Mouse (Mus musculus) intestine, embryonic 16.5 days (tissue): ENCODE results near the gene Raver2. TPM values are rescaled to one million over a fixed set of nuclear protein-coding genes. Genes with fewer than 3 reads are reported as not detected.

Experiments used
- ATAC-seq: fragments of 200-750 bp; cut with Nextera tagmentation; 2 replicates; pipeline ENCODE4 v1.8.0; 2017; ENCODE audit warnings: moderate TSS enrichment, moderate library complexity
- H3K27ac ChIP-seq: fragments of 300-500 bp; sonication (generic); 2 replicates; pipeline ENCODE4 v1.5.1; 2014; ENCODE audit warnings: mild to moderate bottlenecking, low read length
- H3K27me3 ChIP-seq: fragments of 300-500 bp; sonication (generic); replicated peaks from 2 replicates; pipeline ENCODE4 v1.6.1; 2014; ENCODE audit warnings: low read length, control low read depth, mixed read lengths; ENCODE audit not compliant: control insufficient read depth, insufficient read depth
- H3K36me3 ChIP-seq: fragments of 300-500 bp; sonication (generic); 2 replicates; pipeline ENCODE4 v1.6.1; 2014; ENCODE audit warnings: low read length, control low read depth; ENCODE audit not compliant: control insufficient read depth, insufficient read depth
- H3K4me1 ChIP-seq: fragments of 300-500 bp; sonication (generic); 2 replicates; pipeline ENCODE4 v1.6.1; 2014; ENCODE audit warnings: low read length, control low read depth, mixed read lengths; ENCODE audit not compliant: control insufficient read depth, insufficient read depth
- H3K4me2 ChIP-seq: fragments of 300-500 bp; sonication (generic); 2 replicates; pipeline ENCODE4 v1.6.1; 2014; ENCODE audit warnings: low read depth, low read length, control low read depth
- H3K4me3 ChIP-seq: fragments of 300-500 bp; sonication (generic); 2 replicates; pipeline ENCODE4 v1.5.1; 2014; ENCODE audit warnings: mild to moderate bottlenecking, low read length
- H3K9ac ChIP-seq: fragments of 300-500 bp; sonication (generic); 2 replicates; pipeline ENCODE4 v1.6.1; 2014; ENCODE audit warnings: low read depth, low read length
- H3K9me3 ChIP-seq: fragments of 300-500 bp; sonication (generic); 2 replicates; pipeline ENCODE4 v1.6.1; 2016; ENCODE audit warnings: low read length, control low read depth; ENCODE audit not compliant: control insufficient read depth
- WGBS: fragments of 180-500 bp; shearing (Covaris S2); extraction: QIAGEN DNeasy Blood & Tissue Kit; methylation state at CpG from one replicate; pipeline ENCODE4 v1.1.7; 2014; 5-methylcytosine and 5-hydroxymethylcytosine counted together
- polyA plus RNA-seq: library from polyadenylated mRNA; unstranded; fragments of >200 nt; fragmentation: Nextera tagmentation; extraction: Ambion mirVana; gene quantifications from 2 replicates; pipeline ENCODE4 v1.2.1, GENCODE M21; 2015

The Raver2 gene
- polyA plus RNA-seq, 1 experiment from 2014 or later, result 4.6 TPM

- H3K4me2 ChIP-seq, result no peak overlapping the region
- peaks cover 16% of the 10 kb centered on the region for H3K36me3 ChIP-seq
- H3K9me3 ChIP-seq, result no peaks in the 10 kb centered on the region
- no peak overlapping the region for H3K27ac ChIP-seq
- H3K4me3 ChIP-seq, result no peak overlapping the region
- no peak for ATAC-seq
- 55% methylated on average over 3 of the region's 3 CpGs for WGBS
- H3K4me1 ChIP-seq, result no peaks in the 10 kb centered on the region
- H3K27me3 ChIP-seq, result no peaks in the 10 kb centered on the region
- H3K9ac ChIP-seq, result no peak overlapping the region
Measured at GRCm38 (mm10) chr4:101177796-101178195, 109.0 kb downstream of the Raver2 start.

- H3K4me3 ChIP-seq, result no peak overlapping the region
- 72% methylated on average over 5 of the region's 5 CpGs for WGBS
- H3K9me3 ChIP-seq, result no peaks in the 10 kb centered on the region
- ATAC-seq, result no peak
- no peak overlapping the region for H3K9ac ChIP-seq
- H3K27ac ChIP-seq, result no peak overlapping the region
- no peaks in the 10 kb centered on the region for H3K4me1 ChIP-seq
- H3K27me3 ChIP-seq, result no peaks in the 10 kb centered on the region
- no peak overlapping the region for H3K4me2 ChIP-seq
- H3K36me3 ChIP-seq, result peaks cover 15% of the 10 kb centered on the region
Measured at GRCm38 (mm10) chr4:101179076-101179475, 110.3 kb downstream of the Raver2 start.

GRCm38 (mm10) chr4:101179836-101180235 is 111.1 kb downstream of the Raver2 start:
- peaks cover 13% of the 10 kb centered on the region for H3K36me3 ChIP-seq
- no peak for ATAC-seq
- no peaks in the 10 kb centered on the region for H3K4me1 ChIP-seq
- no peak overlapping the region for H3K27ac ChIP-seq
- no peak overlapping the region for H3K9ac ChIP-seq
- no peak overlapping the region for H3K4me3 ChIP-seq
- H3K4me2 ChIP-seq, result no peak overlapping the region
- 73% methylated on average over 6 of the region's 6 CpGs for WGBS
- no peaks in the 10 kb centered on the region for H3K9me3 ChIP-seq
- H3K27me3 ChIP-seq, result no peaks in the 10 kb centered on the region

GRCm38 (mm10) chr4:101180681-101181080 is 111.9 kb downstream of the Raver2 start:
- H3K36me3 ChIP-seq, result 0 out of 2 replicates have a peak, but pooled peaks cover 7% of the 10 kb centered on the region

GRCm38 (mm10) chr4:101182603-101183011 is 113.8 kb downstream of the Raver2 start:
- H3K9me3 ChIP-seq, result no peaks in the 10 kb centered on the region
- 0 out of 2 replicates have a peak, but pooled peaks cover 5% of the 10 kb centered on the region for H3K4me1 ChIP-seq
- H3K27ac ChIP-seq, result peak overlapping the region; percentile 55; the same call in 1 of the 2 replicates
- no peaks in the 10 kb centered on the region for H3K27me3 ChIP-seq
- 0 out of 2 replicates have a peak, but pooled peaks cover 5% of the 10 kb centered on the region for H3K36me3 ChIP-seq
- H3K9ac ChIP-seq, result no peak overlapping the region
- no peak overlapping the region for H3K4me2 ChIP-seq
- ATAC-seq, result peak; percentile 58
- no peak overlapping the region for H3K4me3 ChIP-seq
- WGBS, result 48% methylated on average over 9 of the region's 9 CpGs

More at GRCm38 (mm10) chr4:101180681-101181080, 111.9 kb downstream of the Raver2 start:
- Histone ChIP-seq H3K4me1 (no peaks in the 10 kb centered on the region), H3K9me3 (no peaks in the 10 kb centered on the region), H3K9ac (no peak overlapping the region), H3K4me3 (no peak overlapping the region), H3K27me3 (no peaks in the 10 kb centered on the region), H3K4me2 (no peak overlapping the region), H3K27ac (no peak overlapping the region)
- 78% methylated on average over 5 of the region's 5 CpGs for WGBS
- ATAC-seq, result no peak

- peaks cover 5% of the 10 kb centered on the region; the same call in 1 of the 2 replicates for H3K36me3 ChIP-seq
- no peak overlapping the region for H3K9ac ChIP-seq
- 55% methylated on average over 3 of the region's 3 CpGs for WGBS
- H3K27ac ChIP-seq, result no peak overlapping the region
- no peak for ATAC-seq
- H3K4me1 ChIP-seq, result peaks cover 11% of the 10 kb centered on the region; the same call in 1 of the 2 replicates
- no peaks in the 10 kb centered on the region for H3K9me3 ChIP-seq
- H3K4me2 ChIP-seq, result no peak overlapping the region
- H3K27me3 ChIP-seq, result no peaks in the 10 kb centered on the region
- H3K4me3 ChIP-seq, result no peak overlapping the region
Measured at GRCm38 (mm10) chr4:101185216-101185615, 116.4 kb downstream of the Raver2 start.

- H3K27me3 ChIP-seq, result no peaks in the 10 kb centered on the region
- no peaks in the 10 kb centered on the region for H3K9me3 ChIP-seq
- H3K4me3 ChIP-seq, result no peak overlapping the region
- H3K4me2 ChIP-seq, result no peak overlapping the region
- peaks cover 5% of the 10 kb centered on the region; the same call in 1 of the 2 replicates for H3K36me3 ChIP-seq
- no peak for ATAC-seq
- H3K4me1 ChIP-seq, result peaks cover 11% of the 10 kb centered on the region; the same call in 1 of the 2 replicates
- H3K27ac ChIP-seq, result no peak overlapping the region
- WGBS, result 78% methylated on average over 5 of the region's 5 CpGs
- H3K9ac ChIP-seq, result no peak overlapping the region
Measured at GRCm38 (mm10) chr4:101186591-101186990, 117.8 kb downstream of the Raver2 start.

DNA sequence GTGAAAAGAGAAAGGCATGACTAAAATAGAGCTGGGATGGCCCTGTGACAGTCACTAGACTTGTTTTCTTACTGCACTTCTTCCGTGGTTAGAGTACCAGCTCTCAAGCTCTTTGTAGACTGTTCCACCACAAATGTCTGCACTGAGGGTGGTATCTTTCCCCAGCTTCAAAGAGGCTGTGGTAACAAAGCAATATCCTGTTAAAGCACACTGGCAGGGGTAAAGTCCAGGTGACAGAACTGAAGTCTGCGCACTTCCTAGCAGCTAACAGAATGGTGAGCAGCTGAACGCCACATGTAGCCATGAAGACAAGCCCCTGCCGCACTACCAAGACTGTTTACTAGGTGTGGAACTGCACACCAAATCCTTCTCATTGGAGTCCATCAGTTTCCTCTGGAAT is 118.6 kb downstream of the Raver2 start:
- Histone ChIP-seq H3K4me1 (peaks cover 16% of the 10 kb centered on the region; the same call in 1 of the 2 replicates), H3K27me3 (no peaks in the 10 kb centered on the region), H3K4me3 (no peak overlapping the region), H3K9ac (no peak overlapping the region), H3K4me2 (no peak overlapping the region), H3K36me3 (peaks cover 5% of the 10 kb centered on the region; the same call in 1 of the 2 replicates), H3K27ac (peak overlapping the region; percentile 44; the same call in 1 of the 2 replicates), H3K9me3 (no peaks in the 10 kb centered on the region)
- ATAC-seq, result peak; percentile 62
- WGBS, result 62% methylated on average over 4 of the region's 4 CpGs

GRCm38 (mm10) chr4:101192241-101192976 is 123.6 kb downstream of the Raver2 start:
- H3K27ac ChIP-seq, result peak overlapping the region; percentile 52; the same call in 1 of the 2 replicates
- peak; percentile 84 for ATAC-seq
- H3K4me3 ChIP-seq, result no peak overlapping the region
- H3K4me2 ChIP-seq, result no peak overlapping the region
- WGBS, result 78% methylated on average over 5 of the region's 5 CpGs
- peaks cover 19% of the 10 kb centered on the region for H3K4me1 ChIP-seq
- H3K9me3 ChIP-seq, result no peaks in the 10 kb centered on the region
- H3K27me3 ChIP-seq, result no peaks in the 10 kb centered on the region
- no peak overlapping the region for H3K9ac ChIP-seq
- H3K36me3 ChIP-seq, result no peaks in the 10 kb centered on the region; the same call in 1 of the 2 replicates
